Mouse (Mus musculus) adrenal gland, adult 2 months (tissue): ENCODE data around the gene Cops2. TPM values are rescaled to one million over a fixed set of nuclear protein-coding genes. Genes with fewer than 3 reads are reported as not detected.

ENCODE experiments used
- DNase-seq: peaks from one replicate; pipeline ENCODE4 v3.0.0; 2021
- polyA plus RNA-seq: library from polyadenylated mRNA; depleted of rRNA; stranded (reverse); fragments of >200 nt; gene quantifications from 2 replicates; pipeline ENCODE4 v1.2.3, GENCODE M21; 2012; rRNA removed
- total RNA-seq, 2 experiments: library from RNA; stranded (reverse); gene quantifications; 2 replicates each; pipeline ENCODE4 v1.2.3; 2021

Gene Cops2
- total and polyA plus RNA-seq, 3 experiments: 1.4 to 183 (median 174) TPM

DNA sequence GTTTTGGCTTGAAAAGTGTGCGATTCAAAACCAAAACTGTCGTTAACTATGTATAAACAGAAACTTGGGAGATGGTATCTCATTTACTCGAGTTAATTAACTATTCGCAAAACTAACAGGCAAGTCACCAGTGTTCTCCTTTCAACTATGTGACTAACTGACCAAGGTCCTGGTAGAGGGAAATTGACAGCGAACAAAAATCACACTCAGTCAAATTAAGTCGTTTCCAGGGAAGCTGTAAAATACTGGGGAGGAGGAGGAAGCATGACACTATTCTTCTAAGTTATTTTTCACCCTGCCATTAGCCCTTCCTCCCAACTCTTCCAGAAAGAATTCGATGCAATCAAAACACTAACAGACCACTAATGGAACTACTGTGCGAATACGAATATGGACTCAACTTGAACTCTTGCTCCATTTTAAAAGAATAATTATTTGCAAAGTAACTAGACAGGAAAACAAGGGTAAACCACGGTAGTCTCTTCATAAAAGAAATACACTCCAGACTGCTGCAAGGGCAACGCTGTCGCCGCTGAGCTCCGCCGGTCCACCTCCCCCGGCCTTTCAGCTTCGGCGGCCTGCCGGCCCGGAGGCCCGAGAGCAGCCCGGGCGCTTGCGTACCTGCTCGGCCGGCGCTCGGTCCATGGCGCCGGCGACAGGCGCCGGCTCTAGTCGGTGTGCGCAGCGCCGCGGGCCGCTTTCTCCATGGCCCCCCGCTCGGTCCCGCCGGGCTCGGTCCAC is 76.8 kb downstream of the Cops2 start:
- DNase-seq: no peak

DNA sequence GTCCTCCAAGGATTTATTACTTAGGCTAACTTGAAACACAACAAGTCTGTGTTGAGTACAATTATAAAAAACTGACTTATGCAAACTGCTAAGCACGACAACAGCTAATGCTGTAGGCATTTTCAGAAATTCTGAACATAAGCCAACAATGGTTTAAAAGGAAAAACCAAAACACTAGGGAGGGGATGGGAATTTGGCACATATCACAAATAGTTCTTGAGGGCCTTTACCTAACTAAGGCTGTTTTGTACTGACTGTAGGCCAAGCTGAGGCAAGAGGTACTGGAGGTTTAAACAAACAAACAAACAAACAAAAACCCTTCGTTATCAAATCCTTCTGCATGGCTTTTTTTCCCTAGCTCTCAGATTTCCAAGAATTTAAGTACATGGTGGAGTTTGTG is 77.9 kb downstream of the Cops2 start:
- no peak for DNase-seq

Other genes starting within 250 kb of the Cops2 start
- 1 to 10 TPM; 2.4 to 2.8 TPM for gene Cep152, start 234.0 kb downstream of the Cops2 start, total RNA-seq
- 0.44 and 0.64 TPM in 2 replicates for gene Cep152, start 234.0 kb downstream of the Cops2 start, polyA plus RNA-seq
- 100 to 1,000 TPM in 1 of 2 experiments, 10 to 100 TPM in 1; 98.6 to 141 TPM for gene Eid1, start 186.0 kb downstream of the Cops2 start, total RNA-seq
- gene Eid1, start 186.0 kb downstream of the Cops2 start, polyA plus RNA-seq: 28.9 and 29.6 TPM in 2 replicates
- 1 to 10 TPM; 2.4 to 3.6 TPM for gene Shc4, start 135.0 kb downstream of the Cops2 start, total RNA-seq
- gene Shc4, start 135.0 kb downstream of the Cops2 start, polyA plus RNA-seq: 0.82 and 1.4 TPM in 2 replicates
- gene Secisbp2l, start 76.3 kb downstream of the Cops2 start, total RNA-seq: 10 to 100 TPM; 55.2 to 56.7 TPM
- 8.8 and 13.3 TPM in 2 replicates for gene Secisbp2l, start 76.3 kb downstream of the Cops2 start, polyA plus RNA-seq
- gene Galk2, start within 50 bp of the Cops2 start, total RNA-seq: 10 to 100 TPM; 54.3 to 71.8 TPM
- gene Galk2, start within 50 bp of the Cops2 start, polyA plus RNA-seq: 17.2 and 21.0 TPM in 2 replicates
- 1 to 10 TPM; 1.1 to 1.2 TPM for gene Fgf7, start 175.5 kb upstream of the Cops2 start, total RNA-seq
- 0.08 and 0.30 TPM in 2 replicates for gene Fgf7, start 175.5 kb upstream of the Cops2 start, polyA plus RNA-seq